Mouse (Mus musculus): ENCODE measurements at regions not wholly inside any gene's neighbourhood (a gene's known extent, or its start where the extent isn't known, plus 50 kb on each side); places are given as distances from the start of the nearest gene placed in this dataset.

- CTCF ChIA-PET: no interaction called here
These were observed 91.9 kb upstream of the Hnrnpa3 start for GRCm38 (mm10) chr2:75567131-75567530.

DNA sequence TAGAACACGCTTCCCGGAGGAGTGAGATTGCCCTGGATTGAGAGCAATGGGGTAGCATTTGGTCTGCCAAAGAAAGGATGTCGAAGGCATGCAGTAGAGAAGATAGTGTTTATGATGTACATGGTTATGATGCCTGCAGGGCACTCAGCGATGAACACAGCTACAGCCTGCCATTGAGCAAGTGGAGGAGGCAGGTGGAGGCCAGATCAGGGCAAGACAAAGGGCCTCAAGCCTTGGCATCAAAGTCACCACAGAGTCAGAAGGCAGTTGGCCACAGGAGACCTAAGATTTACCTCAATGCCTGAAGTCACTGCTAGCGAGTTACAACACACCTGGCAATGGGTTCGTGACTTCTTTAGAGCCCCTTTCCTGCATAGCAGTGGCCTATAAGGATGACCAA, 89.3 kb upstream of the Hnrnpa3 start:
- CTCF ChIA-PET: no interaction called here

GRCm38 (mm10) chr2:75570246-75570645, 88.8 kb upstream of the Hnrnpa3 start:
- CTCF ChIA-PET: no interaction called here

GRCm38 (mm10) chr2:75584975-75585374, 74.1 kb upstream of the Hnrnpa3 start:
- CTCF ChIA-PET: interaction anchor here (0.7 kb wide), 1 partner anchor 19 kb away, joined by 3 read pairs; no protein-coding TSS in a partner anchor

DNA sequence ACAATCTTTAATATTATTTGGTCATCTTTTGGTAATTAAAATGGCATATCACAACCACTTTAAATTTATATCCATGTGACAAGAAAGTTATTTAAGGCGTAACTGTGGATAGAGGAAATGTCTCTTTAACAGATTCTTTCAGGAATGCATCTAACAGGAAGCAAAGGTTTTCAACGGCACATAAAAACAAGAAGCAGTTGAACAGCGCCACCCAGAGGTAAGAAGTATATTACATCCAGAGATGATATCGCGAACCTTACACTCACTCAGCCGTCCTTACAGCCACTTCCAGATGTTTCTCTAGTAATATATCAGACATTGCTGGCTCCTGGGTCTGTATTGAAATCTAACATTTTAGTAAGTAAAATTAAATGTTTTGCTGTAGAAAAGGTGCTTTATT, 70.5 kb upstream of the Hnrnpa3 start:
- CTCF ChIA-PET: no interaction called here

- CTCF ChIA-PET: interaction anchor here (0.5 kb wide), 1 partner anchor 101 kb away, joined by 7 read pairs; no protein-coding TSS in a partner anchor
These were observed 69.6 kb upstream of the Hnrnpa3 start for GRCm38 (mm10) chr2:75589452-75589851.

GRCm38 (mm10) chr2:75590175-75590574, 68.9 kb upstream of the Hnrnpa3 start:
- CTCF ChIA-PET: interaction anchor here (0.5 to 0.6 kb wide), 3 partner anchors 50 to 262 kb away, joined by 3 to 7 read pairs (median 4); no protein-coding TSS in a partner anchor

DNA sequence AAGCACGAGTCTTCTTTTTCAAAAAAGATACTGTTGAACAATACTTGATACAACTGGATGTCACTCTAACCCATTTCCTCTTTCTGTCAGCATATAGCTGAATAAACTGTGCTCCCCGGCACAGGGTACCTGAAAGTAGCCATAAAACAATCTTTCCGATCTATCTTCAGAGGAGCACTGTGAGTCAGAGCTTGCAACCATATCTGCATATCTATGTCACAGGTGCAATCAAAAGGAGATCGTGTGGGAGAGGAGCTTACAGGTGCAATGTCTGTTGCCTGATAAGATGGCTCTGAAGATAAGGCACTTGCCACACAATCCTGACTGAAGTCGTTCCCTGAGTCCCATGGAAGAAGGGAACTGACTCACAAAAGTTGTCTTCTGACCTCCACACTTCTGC, 58.5 kb upstream of the Hnrnpa3 start:
- CTCF ChIA-PET: no interaction called here

GRCm38 (mm10) chr2:75603175-75603871, 55.7 kb upstream of the Hnrnpa3 start:
- CTCF ChIA-PET: interaction anchor here (0.6 to 0.7 kb wide), 4 partner anchors 18 to 397 kb away, joined by 3 read pairs; no protein-coding TSS in a partner anchor

DNA sequence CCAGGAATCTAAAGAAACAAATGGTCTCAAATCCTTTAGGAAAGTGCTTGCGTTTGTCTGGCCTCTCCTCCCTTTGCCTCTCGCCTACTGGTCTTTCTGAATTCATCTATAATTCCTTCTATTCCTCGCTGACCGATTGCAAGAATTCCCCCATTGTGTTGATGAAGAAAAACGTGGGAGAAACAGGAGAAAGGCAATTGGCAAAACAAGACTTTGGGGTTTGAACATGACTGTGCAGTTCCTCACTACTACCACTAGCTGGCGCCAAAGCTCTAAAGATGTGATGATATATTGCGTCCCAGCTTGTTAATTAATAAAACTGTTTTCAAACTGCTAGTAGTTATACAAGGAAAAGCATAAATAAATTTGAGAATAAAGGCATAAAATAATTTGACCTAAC, 53.4 kb upstream of the Hnrnpa3 start:
- CTCF ChIA-PET: interaction anchor here (0.5 to 0.6 kb wide), 3 partner anchors 15 to 175 kb away, joined by 3 read pairs; no protein-coding TSS in a partner anchor

DNA sequence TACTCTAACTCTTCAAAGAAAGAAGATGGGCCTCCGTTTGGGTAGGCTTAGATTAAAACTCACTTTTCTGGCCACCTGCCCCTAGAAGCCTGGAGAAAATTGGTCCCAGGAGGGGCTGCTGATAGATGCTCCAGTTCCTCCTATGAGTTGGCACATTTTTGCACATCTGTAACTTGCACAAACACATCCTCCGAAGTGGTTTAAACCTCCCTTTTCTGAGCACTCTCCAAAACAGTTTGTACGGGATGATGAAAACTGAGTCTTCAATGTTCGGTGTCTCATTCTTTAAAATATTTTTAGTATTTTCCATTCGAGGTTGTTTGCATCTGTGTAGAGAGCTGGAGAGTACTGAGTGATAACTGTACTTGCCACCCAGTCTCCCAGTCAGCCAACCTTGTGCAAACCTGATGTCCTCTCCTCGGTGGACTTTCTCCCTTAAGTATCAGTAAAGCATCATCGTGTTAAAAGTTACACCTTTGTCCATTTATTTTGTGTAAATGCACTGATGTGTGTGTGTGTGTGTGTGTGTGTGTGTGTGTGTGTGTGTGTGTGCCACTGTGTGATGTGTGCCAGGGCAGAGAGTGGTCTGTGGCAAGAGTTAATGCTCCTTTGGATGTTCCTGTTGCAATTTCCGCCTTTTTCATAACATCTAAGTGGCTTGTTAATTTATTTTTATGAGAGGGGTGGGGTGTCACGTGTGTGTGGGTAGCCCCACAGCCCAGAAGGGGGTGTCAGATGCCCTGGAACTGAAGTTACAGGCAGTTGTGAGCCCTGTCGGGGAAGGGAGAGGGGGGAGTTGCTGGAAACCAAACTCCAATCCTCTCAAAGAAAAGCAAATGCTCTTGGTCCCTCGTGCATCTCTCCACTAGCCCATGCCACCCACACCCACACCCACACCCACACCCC, 51.8 kb upstream of the Hnrnpa3 start:
- CTCF ChIA-PET: interaction anchor here (0.6 kb wide), 1 partner anchor 175 kb away, joined by 3 read pairs; no protein-coding TSS in a partner anchor

GRCm38 (mm10) chr2:75607958-75608357, 51.1 kb upstream of the Hnrnpa3 start:
- CTCF ChIA-PET: interaction anchor here (0.6 kb wide), 1 partner anchor 174 kb away, joined by 3 read pairs; no protein-coding TSS in a partner anchor

- CTCF ChIA-PET: interaction anchor here (0.6 kb wide), 1 partner anchor 174 kb away, joined by 3 read pairs; no protein-coding TSS in a partner anchor
These were observed 50.6 kb upstream of the Hnrnpa3 start for GRCm38 (mm10) chr2:75608482-75608881.

DNA sequence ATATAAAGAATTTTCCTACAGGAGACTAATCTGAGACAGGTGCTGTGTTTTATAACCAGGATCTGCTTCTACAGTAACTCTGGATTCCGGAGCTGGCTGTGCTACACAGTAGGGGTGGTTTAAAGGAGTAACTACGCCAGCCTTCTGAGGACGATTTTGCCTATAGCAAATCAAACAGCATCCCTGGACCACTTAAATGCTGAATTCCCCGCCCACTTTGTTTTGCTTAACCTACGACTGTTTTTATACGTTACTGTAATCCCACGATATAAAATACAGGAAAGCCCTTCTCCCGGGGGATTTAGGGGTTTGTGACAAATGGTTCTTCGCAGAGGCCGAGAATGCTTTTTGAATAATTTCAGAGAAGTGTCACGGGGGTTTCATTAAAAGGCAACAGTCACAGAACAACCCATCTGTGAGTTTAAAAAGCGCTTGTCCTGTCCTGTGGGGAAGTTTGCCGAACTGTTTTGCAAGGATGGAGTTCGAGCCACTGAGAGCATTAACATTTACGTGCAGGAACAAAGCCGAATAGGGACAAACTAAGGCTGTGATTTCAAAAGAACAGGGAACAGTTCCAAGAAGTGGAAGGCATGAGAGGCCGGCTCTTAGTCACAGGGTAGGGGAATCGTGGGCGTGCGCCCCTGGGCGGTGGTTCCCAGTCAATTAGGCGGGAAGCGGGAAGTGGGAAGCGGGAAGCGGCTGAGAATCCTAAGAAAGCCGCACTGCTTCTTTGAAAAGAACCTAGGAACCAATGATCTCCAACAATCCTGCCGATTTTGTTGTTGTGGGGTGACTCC, 49.7 kb upstream of the Hnrnpa3 start:
- CTCF ChIA-PET: interaction anchor here (1.0 kb wide), 1 partner anchor 23 kb away, joined by 5 read pairs; no protein-coding TSS in a partner anchor

Data from spleen, embryonic (tissue).